Mouse (Mus musculus): Measurements from ENCODE around the gene Efna5.

DNA sequence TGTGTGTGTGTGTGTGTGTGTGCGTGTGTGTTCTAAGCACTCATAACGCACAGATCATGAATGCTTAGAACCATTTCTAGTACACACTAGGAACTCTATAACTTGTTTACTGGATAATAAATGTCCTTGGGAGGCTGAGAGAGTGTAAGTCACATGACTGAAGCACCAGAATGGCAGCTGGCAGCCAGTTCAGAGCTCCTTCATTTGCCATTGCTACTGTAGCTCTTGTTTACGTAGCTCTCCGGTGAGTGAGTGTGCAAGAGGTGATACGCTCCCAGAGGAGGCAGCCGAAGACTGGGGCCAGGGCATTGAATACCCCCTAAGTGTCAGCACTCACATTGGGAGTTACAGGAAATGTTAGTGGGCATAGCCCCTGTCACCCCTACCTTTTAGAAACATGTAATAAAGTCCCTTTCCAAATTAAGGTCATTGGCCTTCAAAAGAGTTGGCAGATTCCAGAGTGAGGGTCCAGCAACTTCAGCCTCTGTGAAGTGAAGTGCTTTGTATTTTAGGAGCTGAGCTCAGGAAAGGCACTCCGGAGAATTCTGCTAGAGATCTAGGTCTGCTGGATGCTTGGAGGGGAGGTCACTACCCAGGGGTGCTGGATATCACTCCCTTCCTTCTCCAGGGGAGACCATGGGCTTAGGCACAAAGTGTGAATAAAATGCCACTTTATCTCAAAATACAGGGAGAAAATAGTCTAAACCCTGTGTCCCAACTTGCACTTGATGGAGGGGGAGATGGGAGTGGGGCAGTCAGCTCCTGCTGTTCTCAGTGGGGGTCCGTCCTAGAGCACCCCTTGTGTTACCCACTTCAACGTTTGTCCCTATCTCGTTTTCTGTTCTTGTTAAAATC is 289.3 kb downstream of the Efna5 start:
- TF ChIP-seq CTCF (IDR thresholded peaks at IDR 0.05; ENCODE audit: control insufficient read depth, insufficient read depth, insufficient replicate concordance, low read depth, low read length) (no peak), POLR2A (IDR thresholded peaks at IDR 0.05; ENCODE audit: control insufficient read depth, low read depth, low read length) (no peak)

Data from testis, adult 2 months (tissue).